Mouse (Mus musculus): ENCODE results near the gene Tgoln1. TPM values are rescaled to one million over a fixed set of nuclear protein-coding genes. Genes with fewer than 3 reads are reported as not detected.

The Tgoln1 gene
- total and polyA plus RNA-seq, 2 experiments from 2014 or later, result 29.8 to 36.3 TPM

GRCm38 (mm10) chr6:72619734-72620532 is 3.1 kb upstream of the Tgoln1 start:
- no peaks in the 10 kb centered on the region for H3K36me3 ChIP-seq (ENCODE audit: insufficient read depth, low read length)
- peaks cover 13% of the 10 kb centered on the region for H3K4me1 ChIP-seq (ENCODE audit: insufficient read depth, low read length)
- no peak for ATAC-seq
- 64% methylated on average over 12 of the region's 12 CpGs for WGBS
- no peak overlapping the region for H3K4me2 ChIP-seq (ENCODE audit: low read depth, low read length)
- H3K4me3 ChIP-seq (ENCODE audit: low read length), result no peak overlapping the region
- TF ChIP-seq CTCF (IDR thresholded peaks at IDR 0.05; ENCODE audit: low read depth), result no peak
- no peak overlapping the region for H3K9ac ChIP-seq (replicated peaks; ENCODE audit: low read length)
- no peak for DNase-seq (ENCODE audit: low spot score)
- no peak overlapping the region for H3K27ac ChIP-seq
- H3K27me3 ChIP-seq (ENCODE audit: insufficient read depth, low read length), result no peaks in the 10 kb centered on the region
- no peaks in the 10 kb centered on the region for H3K9me3 ChIP-seq (ENCODE audit: low read length)

GRCm38 (mm10) chr6:72615561-72616375 is 1.0 kb downstream of the Tgoln1 start:
- Histone ChIP-seq H3K9ac (replicated peaks; ENCODE audit: low read length) (peak overlapping the region; percentile 77), H3K4me1 (ENCODE audit: insufficient read depth, low read length) (peaks cover 19% of the 10 kb centered on the region), H3K27me3 (ENCODE audit: insufficient read depth, low read length) (no peaks in the 10 kb centered on the region), H3K4me2 (ENCODE audit: low read depth, low read length) (peak overlapping the region; percentile 97), H3K36me3 (ENCODE audit: insufficient read depth, low read length) (peaks cover 30% of the 10 kb centered on the region), H3K4me3 (ENCODE audit: low read length) (peak overlapping the region; percentile 84), H3K9me3 (ENCODE audit: low read length) (no peaks in the 10 kb centered on the region), H3K27ac (peak overlapping the region; percentile 97; the same call in 1 of the 2 replicates)
- no peak for DNase-seq (ENCODE audit: low spot score)
- no peak for TF ChIP-seq CTCF (IDR thresholded peaks at IDR 0.05; ENCODE audit: low read depth)
- ATAC-seq, result peak; percentile 2; the same call in 1 of the 2 replicates
- 27% methylated on average over 25 of the region's 25 CpGs for WGBS

GRCm38 (mm10) chr6:72615151-72615550 is 1.6 kb downstream of the Tgoln1 start:
- Histone ChIP-seq H3K9ac (replicated peaks; ENCODE audit: low read length) (peak overlapping the region; percentile 77), H3K4me2 (ENCODE audit: low read depth, low read length) (peak overlapping the region; percentile 97), H3K27me3 (ENCODE audit: insufficient read depth, low read length) (no peaks in the 10 kb centered on the region), H3K9me3 (ENCODE audit: low read length) (no peaks in the 10 kb centered on the region), H3K36me3 (ENCODE audit: insufficient read depth, low read length) (peaks cover 34% of the 10 kb centered on the region), H3K4me3 (ENCODE audit: low read length) (peak overlapping the region; percentile 84), H3K4me1 (ENCODE audit: insufficient read depth, low read length) (peaks cover 19% of the 10 kb centered on the region), H3K27ac (no peak overlapping the region)
- TF ChIP-seq CTCF (IDR thresholded peaks at IDR 0.05; ENCODE audit: low read depth), result no peak
- no peak for ATAC-seq
- no peak for DNase-seq (ENCODE audit: low spot score)
- WGBS, result 60% methylated on average over 2 of the region's 2 CpGs

GRCm38 (mm10) chr6:72610261-72610660 is 6.5 kb downstream of the Tgoln1 start:
- TF ChIP-seq CTCF (IDR thresholded peaks at IDR 0.05; ENCODE audit: low read depth), result no peak
- H3K9me3 ChIP-seq (ENCODE audit: low read length), result no peaks in the 10 kb centered on the region
- H3K27ac ChIP-seq, result no peak overlapping the region
- H3K4me3 ChIP-seq (ENCODE audit: low read length), result no peak overlapping the region
- H3K9ac ChIP-seq (replicated peaks; ENCODE audit: low read length), result no peak overlapping the region
- H3K4me2 ChIP-seq (ENCODE audit: low read depth, low read length), result no peak overlapping the region
- DNase-seq (ENCODE audit: low spot score) (no peak), ATAC-seq (no peak)
- H3K4me1 ChIP-seq (ENCODE audit: insufficient read depth, low read length), result peaks cover 9% of the 10 kb centered on the region
- H3K36me3 ChIP-seq (ENCODE audit: insufficient read depth, low read length), result peaks cover 51% of the 10 kb centered on the region
- no peaks in the 10 kb centered on the region for H3K27me3 ChIP-seq (ENCODE audit: insufficient read depth, low read length)
- 76% methylated on average over 4 of the region's 4 CpGs for WGBS

- ATAC-seq (no peak), DNase-seq (ENCODE audit: low spot score) (no peak)
- WGBS, result 91% methylated on average over 4 of the region's 4 CpGs
- Histone ChIP-seq H3K4me3 (ENCODE audit: low read length) (no peak overlapping the region), H3K36me3 (ENCODE audit: insufficient read depth, low read length) (peaks cover 46% of the 10 kb centered on the region), H3K4me2 (ENCODE audit: low read depth, low read length) (no peak overlapping the region), H3K27ac (no peak overlapping the region), H3K9me3 (ENCODE audit: low read length) (no peaks in the 10 kb centered on the region), H3K4me1 (ENCODE audit: insufficient read depth, low read length) (no peaks in the 10 kb centered on the region), H3K9ac (replicated peaks; ENCODE audit: low read length) (no peak overlapping the region), H3K27me3 (ENCODE audit: insufficient read depth, low read length) (no peaks in the 10 kb centered on the region)
- TF ChIP-seq CTCF (IDR thresholded peaks at IDR 0.05; ENCODE audit: low read depth), result no peak
Measured at GRCm38 (mm10) chr6:72608662-72609184, 8.1 kb downstream of the Tgoln1 start.

- Histone ChIP-seq H3K9me3 (ENCODE audit: low read length) (no peaks in the 10 kb centered on the region), H3K9ac (replicated peaks; ENCODE audit: low read length) (no peak overlapping the region), H3K27ac (no peak overlapping the region), H3K4me1 (ENCODE audit: insufficient read depth, low read length) (no peaks in the 10 kb centered on the region), H3K36me3 (ENCODE audit: insufficient read depth, low read length) (peaks cover 37% of the 10 kb centered on the region), H3K4me3 (ENCODE audit: low read length) (no peak overlapping the region), H3K4me2 (ENCODE audit: low read depth, low read length) (no peak overlapping the region), H3K27me3 (ENCODE audit: insufficient read depth, low read length) (no peaks in the 10 kb centered on the region)
- WGBS, result 74% methylated on average over 5 of the region's 5 CpGs
- TF ChIP-seq CTCF (IDR thresholded peaks at IDR 0.05; ENCODE audit: low read depth), result no peak
- no peak for DNase-seq (ENCODE audit: low spot score)
- no peak for ATAC-seq
Measured at GRCm38 (mm10) chr6:72607676-72608075, 9.1 kb downstream of the Tgoln1 start.

Data from hindbrain, postnatal 0 days (tissue).